Mouse (Mus musculus): Measurements from ENCODE around the gene Sp4.

DNA sequence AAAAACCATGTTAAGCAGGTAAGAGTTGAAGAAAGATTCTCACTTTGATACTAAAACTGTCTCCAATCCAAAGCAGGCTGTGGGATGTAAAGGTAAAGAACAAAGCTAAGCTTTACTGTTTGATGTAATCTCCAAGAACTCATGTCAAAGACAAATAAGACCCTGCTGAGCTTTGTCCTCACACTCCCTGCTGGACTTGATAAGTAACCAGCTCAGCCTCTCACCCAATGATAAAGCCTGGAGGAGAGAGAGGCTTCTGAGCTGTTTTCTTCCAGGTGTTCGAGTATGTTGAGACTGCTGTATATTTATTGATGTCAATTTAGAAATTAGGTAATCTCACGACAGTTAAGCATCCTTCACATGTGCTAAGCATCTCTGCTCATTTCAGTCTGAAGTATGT lies 113.6 kb downstream of the Sp4 start:
- TF ChIP-seq CHD2 (IDR thresholded peaks at IDR 0.05; ENCODE audit: low read depth, low read length): no peak
- no peak for TF ChIP-seq ZNF384 (IDR thresholded peaks at IDR 0.05; ENCODE audit: low read depth, low read length)
- TF ChIP-seq MAFK (IDR thresholded peaks at IDR 0.05; ENCODE audit: insufficient read depth, low read depth, low read length): no peak

Data from ES-E14 (cell line).